Mouse (Mus musculus) heart, adult 2 months (tissue): ENCODE measurements around the gene Lypd6b.

ENCODE experiments used
- CTCF ChIP-seq: fragments of 200-600 bp; IDR thresholded peaks from 2 replicates; pipeline ENCODE4 v1.8.1; 2022; ENCODE audit warnings: antibody characterized with exemption, mild to moderate bottlenecking, moderate library complexity
- EP300 ChIP-seq: fragments of 200-500 bp; IDR thresholded peaks from 2 replicates; pipeline ENCODE4 v1.6.1; 2011; ENCODE audit warnings: low read depth, low read length, control low read depth; ENCODE audit not compliant: insufficient read depth
- POLR2A ChIP-seq: fragments of 200-500 bp; IDR thresholded peaks from 2 replicates; pipeline ENCODE4 v1.6.1; 2011; ENCODE audit warnings: mild to moderate bottlenecking, low read depth, low read length, control low read depth; ENCODE audit not compliant: insufficient read depth

DNA sequence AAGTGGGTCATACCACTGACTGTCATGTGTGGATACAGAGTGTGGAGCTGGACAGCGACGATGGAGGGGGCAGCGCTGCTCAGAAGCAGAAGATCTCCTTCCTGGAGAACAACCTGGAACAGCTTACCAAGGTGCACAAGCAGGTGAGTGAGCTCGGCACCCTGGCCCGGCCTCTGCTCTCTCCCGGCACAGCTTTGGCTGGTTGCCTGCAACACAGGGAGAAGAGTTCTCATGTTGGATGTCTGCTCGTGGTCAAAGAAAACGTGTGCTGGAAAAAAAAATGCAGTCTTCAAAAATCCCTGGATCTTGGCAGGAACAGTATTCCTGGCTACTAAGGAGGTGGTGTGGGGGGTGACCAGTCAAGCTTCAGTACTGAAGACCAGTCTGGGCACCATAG, 35.3 kb upstream of the Lypd6b start:
- TF ChIP-seq EP300: no peak
- TF ChIP-seq CTCF: no peak
- no peak for TF ChIP-seq POLR2A
